Mouse (Mus musculus) neural tube, embryonic 15.5 days (tissue): ENCODE measurements around the gene Ccdc114. TPM values are rescaled to one million over a fixed set of nuclear protein-coding genes. Genes with fewer than 3 reads are reported as not detected.
"Not testable (repeated sequence)": the region's sequence is repeated elsewhere in the genome, so short reads cannot be mapped to it uniquely, and the experiment has no call there.

Experiments
- ATAC-seq: fragments of 200-750 bp; cut with Nextera tagmentation; 2 replicates; pipeline ENCODE4 v1.8.0; 2017; ENCODE audit warnings: mild to moderate bottlenecking, moderate TSS enrichment, moderate library complexity; ENCODE audit not compliant: low FRiP score
- H3K27ac ChIP-seq: fragments of 300-500 bp; sonication (generic); replicated peaks from 2 replicates; pipeline ENCODE4 v1.5.1; 2015; ENCODE audit warnings: mild to moderate bottlenecking, inconsistent platforms
- H3K27me3 ChIP-seq: fragments of 300-500 bp; sonication (generic); replicated peaks from 2 replicates; pipeline ENCODE4 v1.6.1; 2015; ENCODE audit warnings: inconsistent platforms
- H3K36me3 ChIP-seq: fragments of 300-500 bp; sonication (generic); 2 replicates; pipeline ENCODE4 v1.6.1; 2015; ENCODE audit warnings: inconsistent platforms
- H3K4me1 ChIP-seq: fragments of 300-500 bp; sonication (generic); 2 replicates; pipeline ENCODE4 v1.6.1; 2015; ENCODE audit warnings: inconsistent platforms
- H3K4me2 ChIP-seq: fragments of 300-500 bp; sonication (generic); 2 replicates; pipeline ENCODE4 v1.6.1; 2015; ENCODE audit warnings: inconsistent platforms, mild to moderate bottlenecking, moderate library complexity
- H3K4me3 ChIP-seq: fragments of 300-500 bp; sonication (generic); replicated peaks from 2 replicates; pipeline ENCODE4 v1.5.1; 2015; ENCODE audit warnings: mild to moderate bottlenecking, inconsistent platforms
- H3K9ac ChIP-seq: fragments of 300-500 bp; sonication (generic); replicated peaks from 2 replicates; pipeline ENCODE4 v1.6.1; 2015; ENCODE audit warnings: mild to moderate bottlenecking, inconsistent platforms
- H3K9me3 ChIP-seq: fragments of 300-500 bp; sonication (generic); replicated peaks from 2 replicates; pipeline ENCODE4 v1.6.1; 2016; ENCODE audit warnings: inconsistent platforms
- WGBS: fragments of 180-500 bp; shearing (Covaris S2); methylation state at CpG from one replicate; pipeline ENCODE4 v1.1.7; 2015; ENCODE audit warnings: mixed read lengths; 5-methylcytosine and 5-hydroxymethylcytosine counted together
- polyA plus RNA-seq: library from polyadenylated mRNA; unstranded; fragments of >200 nt; fragmentation: Nextera tagmentation; extraction: Ambion mirVana; gene quantifications from 2 replicates; pipeline ENCODE4 v1.2.1, GENCODE M21; 2015

Gene Ccdc114
- polyA plus RNA-seq, 1 experiment from 2014 or later, result 5.9 TPM

DNA sequence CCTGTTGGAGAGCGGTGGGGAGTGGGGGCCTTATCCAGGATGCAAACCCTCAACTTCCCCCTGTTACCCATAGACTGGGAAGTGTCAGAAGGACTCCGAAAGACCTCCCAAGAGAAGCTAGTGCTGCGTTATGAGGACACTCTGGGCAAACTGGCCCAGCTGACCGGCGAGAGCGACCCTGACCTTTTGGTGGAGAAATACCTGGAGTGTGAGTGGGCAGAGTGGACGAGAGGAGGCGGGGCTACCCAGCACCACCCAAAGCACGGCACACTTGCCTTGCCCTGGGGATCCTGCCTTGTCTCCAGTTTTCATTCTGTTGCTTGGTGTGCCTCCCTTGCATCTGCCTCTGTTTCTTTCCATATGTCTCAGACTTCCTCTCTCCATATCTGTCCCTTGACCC is 18.1 kb downstream of the Ccdc114 start:
- H3K9me3 ChIP-seq, result no peaks in the 10 kb centered on the region
- no peak overlapping the region for H3K9ac ChIP-seq
- no peak overlapping the region for H3K4me2 ChIP-seq
- H3K27ac ChIP-seq, result no peak overlapping the region
- WGBS, result 84% methylated on average over 9 of the region's 9 CpGs
- H3K4me3 ChIP-seq, result no peak overlapping the region
- H3K27me3 ChIP-seq, result no peaks in the 10 kb centered on the region
- no peaks in the 10 kb centered on the region for H3K4me1 ChIP-seq
- no peak for ATAC-seq
- H3K36me3 ChIP-seq, result no peaks in the 10 kb centered on the region

DNA sequence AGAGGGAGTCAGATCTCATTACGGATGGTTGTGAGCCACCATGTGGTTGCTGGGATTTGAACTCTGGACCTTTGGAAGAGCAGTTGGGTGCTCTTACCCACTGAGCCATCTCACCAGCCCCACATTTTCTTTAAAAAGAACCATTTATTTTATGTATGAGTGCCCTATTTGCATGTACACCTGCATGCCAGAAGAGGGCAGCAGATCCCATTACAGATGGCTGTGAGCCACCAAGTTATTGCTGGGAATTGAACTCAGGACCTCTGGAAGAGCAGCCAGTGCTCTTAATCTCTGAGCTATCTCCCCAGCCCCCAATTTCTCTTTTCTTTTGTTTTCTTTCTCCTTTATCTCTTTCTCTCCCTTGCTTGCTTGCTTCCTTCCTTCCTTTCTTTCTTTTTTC is 19.4 kb downstream of the Ccdc114 start:
- not testable (repeated sequence) for H3K4me3 ChIP-seq, H3K27ac ChIP-seq, H3K27me3 ChIP-seq, H3K36me3 ChIP-seq, H3K9me3 ChIP-seq, H3K4me1 ChIP-seq, H3K4me2 ChIP-seq, ATAC-seq, H3K9ac ChIP-seq
- WGBS, result 69% methylated on average over 1 of the region's 1 CpGs

DNA sequence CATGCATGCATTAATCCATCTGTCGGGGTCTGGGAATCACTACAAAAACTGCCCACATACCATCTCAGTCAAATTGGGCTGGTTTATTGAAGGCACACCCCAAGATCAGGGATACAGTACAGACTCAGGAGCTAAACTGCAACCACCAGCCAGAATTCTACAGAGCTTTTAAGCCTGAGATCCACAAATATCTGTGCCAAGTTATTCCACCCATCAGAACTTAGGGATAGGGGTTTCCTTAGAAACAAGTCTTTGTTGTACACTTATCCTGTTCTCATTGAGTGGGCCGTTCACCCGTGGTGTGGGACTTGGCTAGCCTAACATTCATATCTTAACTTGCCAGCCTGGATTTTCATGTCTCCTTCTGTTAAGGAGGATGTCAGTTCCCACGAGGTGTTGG is 25.2 kb downstream of the Ccdc114 start:
- H3K36me3 ChIP-seq, result no peaks in the 10 kb centered on the region
- H3K4me2 ChIP-seq, result no peak overlapping the region
- H3K27ac ChIP-seq, result no peak overlapping the region
- no peak overlapping the region for H3K4me3 ChIP-seq
- H3K4me1 ChIP-seq, result no peaks in the 10 kb centered on the region
- H3K9me3 ChIP-seq, result no peaks in the 10 kb centered on the region
- H3K27me3 ChIP-seq, result no peaks in the 10 kb centered on the region
- ATAC-seq, result no peak
- WGBS, result 86% methylated on average over 4 of the region's 4 CpGs
- no peak overlapping the region for H3K9ac ChIP-seq

DNA sequence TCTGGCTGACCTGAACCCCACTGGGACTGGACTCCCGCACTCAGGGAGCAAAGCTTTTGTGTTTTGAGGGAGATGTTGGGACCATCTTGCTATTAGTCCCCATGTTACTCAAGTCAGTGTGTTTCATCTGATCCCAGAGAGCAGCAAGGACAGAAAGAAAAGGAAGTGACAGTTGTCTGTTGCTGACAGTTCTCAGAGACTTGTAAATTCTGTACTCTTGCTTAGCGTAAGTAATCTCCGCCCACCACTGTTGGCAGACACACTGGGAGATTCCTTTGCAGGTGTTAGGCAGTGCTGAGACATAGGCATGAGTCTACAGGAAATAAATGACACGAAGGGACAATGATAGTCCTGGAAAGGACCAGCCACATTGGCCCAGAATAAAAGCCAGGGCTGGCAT is 32.7 kb downstream of the Ccdc114 start:
- 72% methylated on average over 4 of the region's 4 CpGs for WGBS
- no peak overlapping the region for H3K4me2 ChIP-seq
- no peak overlapping the region for H3K4me3 ChIP-seq
- H3K4me1 ChIP-seq, result no peaks in the 10 kb centered on the region
- H3K27me3 ChIP-seq, result no peaks in the 10 kb centered on the region
- no peaks in the 10 kb centered on the region for H3K36me3 ChIP-seq
- H3K9ac ChIP-seq, result no peak overlapping the region
- ATAC-seq, result no peak
- H3K27ac ChIP-seq, result no peak overlapping the region
- H3K9me3 ChIP-seq, result no peaks in the 10 kb centered on the region

DNA sequence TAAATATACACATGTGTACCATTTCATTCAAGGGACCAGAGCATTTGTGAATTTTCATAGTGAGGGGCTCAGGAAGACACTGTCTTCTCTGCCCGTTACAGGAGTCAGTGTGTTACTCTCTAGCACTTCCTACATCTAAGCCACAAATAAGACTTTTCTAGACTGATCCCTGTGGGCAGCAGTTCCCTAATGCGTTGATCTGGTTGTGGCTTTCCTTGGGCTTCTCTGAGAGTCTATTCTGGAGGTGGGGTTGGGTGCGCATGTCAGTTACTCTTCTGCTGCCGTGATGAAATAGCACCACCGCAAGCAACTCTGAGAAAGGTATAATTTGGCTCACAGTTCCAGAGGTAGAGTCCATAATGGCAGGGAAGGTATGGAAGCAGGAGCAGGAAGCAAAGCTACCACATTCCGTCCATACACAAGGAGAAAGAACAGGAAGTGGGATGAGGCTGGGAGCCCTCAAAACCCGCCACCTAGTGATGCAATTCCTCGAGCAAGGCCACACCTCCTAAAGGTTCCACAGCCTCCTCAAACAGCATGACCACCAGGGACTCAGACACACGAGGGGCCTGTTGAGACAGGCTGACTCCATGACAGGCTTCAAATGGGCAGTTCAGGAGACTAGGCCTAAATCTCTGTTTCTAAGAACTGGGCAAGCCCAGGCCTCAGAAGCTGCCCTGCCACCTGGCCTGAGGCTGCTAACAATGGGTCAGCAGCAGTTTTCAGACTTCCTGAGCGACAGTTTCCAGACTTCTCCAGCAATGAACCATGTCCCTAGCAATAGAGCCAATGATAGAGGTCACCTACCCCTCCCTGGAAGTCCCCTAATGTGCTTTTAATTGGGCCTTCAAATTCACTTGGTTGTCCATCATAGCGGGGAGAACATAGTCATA is 48.2 kb downstream of the Ccdc114 start:
- H3K9ac ChIP-seq, result no peak overlapping the region
- no peak overlapping the region for H3K4me2 ChIP-seq
- no peak overlapping the region for H3K4me3 ChIP-seq
- peaks cover 14% of the 10 kb centered on the region for H3K4me1 ChIP-seq
- 84% methylated on average over 11 of the region's 11 CpGs for WGBS
- ATAC-seq, result no peak
- H3K36me3 ChIP-seq, result no peaks in the 10 kb centered on the region
- no peaks in the 10 kb centered on the region for H3K9me3 ChIP-seq
- H3K27me3 ChIP-seq, result no peaks in the 10 kb centered on the region
- H3K27ac ChIP-seq, result no peak overlapping the region; the same call in 1 of the 2 replicates

DNA sequence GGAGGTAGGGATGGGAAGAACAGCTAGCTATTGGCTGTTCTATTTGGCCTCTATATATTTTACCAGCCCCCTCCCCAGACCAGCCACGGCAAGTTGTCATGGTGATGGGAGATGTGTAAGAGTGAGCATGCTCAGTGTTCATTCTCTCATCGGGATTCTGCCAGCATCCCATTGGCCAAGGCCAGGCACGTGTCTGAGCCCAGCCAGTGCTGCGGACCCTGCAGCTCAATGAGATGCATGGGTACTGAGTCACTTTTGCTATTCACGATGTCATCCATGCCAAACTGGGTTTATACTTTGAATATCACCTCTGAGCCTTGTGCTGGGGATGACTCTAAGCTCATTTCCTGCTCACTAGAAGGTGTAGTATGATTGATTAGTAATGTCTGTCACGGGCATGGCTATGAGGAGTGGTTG is 49.4 kb downstream of the Ccdc114 start:
- no peaks in the 10 kb centered on the region for H3K27me3 ChIP-seq
- 66% methylated on average over 6 of the region's 6 CpGs for WGBS
- ATAC-seq, result peak; percentile 89

DNA sequence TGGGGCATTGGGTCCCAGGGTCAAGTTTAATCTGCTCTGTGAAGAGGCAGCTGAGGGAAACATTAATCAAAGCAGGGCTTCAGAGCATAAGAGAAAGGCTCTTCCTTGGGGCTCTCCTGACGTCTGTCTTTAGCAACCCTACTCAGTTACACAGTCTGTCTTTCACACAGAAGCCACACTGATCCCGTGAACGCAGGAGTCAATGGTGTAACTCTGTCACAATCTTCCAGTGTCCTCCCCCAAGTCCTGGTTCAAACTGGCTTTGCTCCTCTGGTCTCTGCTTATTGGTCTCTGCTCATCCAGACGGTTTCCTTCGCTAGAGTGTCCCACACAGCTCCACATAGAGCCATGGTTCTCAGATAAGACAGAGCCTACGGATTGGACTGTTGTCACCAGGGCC is 50.2 kb downstream of the Ccdc114 start:
- Histone ChIP-seq H3K9me3 (no peaks in the 10 kb centered on the region), H3K36me3 (no peaks in the 10 kb centered on the region), H3K4me1 (no peaks in the 10 kb centered on the region), H3K27me3 (no peaks in the 10 kb centered on the region), H3K4me2 (no peak overlapping the region), H3K4me3 (no peak overlapping the region), H3K9ac (no peak overlapping the region), H3K27ac (no peak overlapping the region)
- 74% methylated on average over 6 of the region's 6 CpGs for WGBS
- ATAC-seq, result no peak

More for the DNA sequence above, 49.4 kb downstream of the Ccdc114 start:
- Histone ChIP-seq H3K4me2 (no peak overlapping the region), H3K4me1 (peaks cover 4% of the 10 kb centered on the region; the same call in 1 of the 2 replicates), H3K27ac (no peak overlapping the region), H3K9ac (no peak overlapping the region), H3K9me3 (no peaks in the 10 kb centered on the region), H3K36me3 (no peaks in the 10 kb centered on the region), H3K4me3 (no peak overlapping the region)

DNA sequence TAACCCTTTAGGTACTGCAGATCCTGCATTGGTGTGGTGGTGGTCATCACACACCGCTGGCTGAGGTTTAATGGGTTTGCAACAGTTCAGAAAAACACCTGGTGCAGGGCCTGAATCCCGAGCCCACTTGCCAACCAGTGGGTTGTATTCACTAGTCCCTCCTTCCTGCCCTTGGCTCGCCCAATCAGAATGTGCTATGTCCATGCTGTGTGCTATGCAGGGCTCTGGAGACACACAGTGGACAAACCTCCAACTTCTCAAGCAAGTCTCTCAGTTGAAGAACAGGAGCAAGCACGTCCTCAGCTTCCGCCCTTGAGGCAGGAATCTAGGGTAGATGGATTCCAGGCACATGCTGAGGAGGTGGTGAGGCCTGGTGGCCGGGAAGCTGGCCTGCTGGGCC is 50.6 kb downstream of the Ccdc114 start:
- H3K9me3 ChIP-seq, result no peaks in the 10 kb centered on the region
- no peak overlapping the region for H3K4me2 ChIP-seq
- no peak overlapping the region for H3K27ac ChIP-seq
- WGBS, result 78% methylated on average over 6 of the region's 6 CpGs
- no peaks in the 10 kb centered on the region for H3K27me3 ChIP-seq
- no peaks in the 10 kb centered on the region for H3K36me3 ChIP-seq
- no peak for ATAC-seq
- no peak overlapping the region for H3K4me3 ChIP-seq
- H3K4me1 ChIP-seq, result no peaks in the 10 kb centered on the region
- H3K9ac ChIP-seq, result no peak overlapping the region

DNA sequence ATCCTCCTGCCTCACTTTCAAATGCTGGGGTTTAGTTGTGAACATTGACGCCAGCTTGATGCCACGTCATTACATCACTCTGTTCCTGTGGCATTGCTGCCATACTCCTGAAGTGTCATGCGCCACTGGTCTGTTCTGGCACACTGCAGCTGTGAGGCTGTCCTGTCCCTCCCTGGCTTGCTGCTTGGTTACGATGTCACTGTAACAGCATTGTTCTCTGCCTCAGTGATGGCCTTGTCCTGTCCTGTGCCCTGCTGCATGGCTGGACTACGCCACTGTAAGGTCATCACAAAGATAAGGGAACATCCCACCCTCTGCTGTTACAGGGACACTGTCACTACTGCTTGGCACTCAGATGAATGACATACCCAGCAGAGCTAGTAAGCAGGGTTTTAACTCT is 57.7 kb downstream of the Ccdc114 start:
- no peaks in the 10 kb centered on the region for H3K9me3 ChIP-seq
- H3K4me2 ChIP-seq, result no peak overlapping the region
- no peaks in the 10 kb centered on the region for H3K36me3 ChIP-seq
- H3K27ac ChIP-seq, result no peak overlapping the region
- no peak for ATAC-seq
- 84% methylated on average over 5 of the region's 5 CpGs for WGBS
- H3K9ac ChIP-seq, result no peak overlapping the region
- H3K4me1 ChIP-seq, result no peaks in the 10 kb centered on the region
- no peak overlapping the region for H3K4me3 ChIP-seq
- no peaks in the 10 kb centered on the region for H3K27me3 ChIP-seq

DNA sequence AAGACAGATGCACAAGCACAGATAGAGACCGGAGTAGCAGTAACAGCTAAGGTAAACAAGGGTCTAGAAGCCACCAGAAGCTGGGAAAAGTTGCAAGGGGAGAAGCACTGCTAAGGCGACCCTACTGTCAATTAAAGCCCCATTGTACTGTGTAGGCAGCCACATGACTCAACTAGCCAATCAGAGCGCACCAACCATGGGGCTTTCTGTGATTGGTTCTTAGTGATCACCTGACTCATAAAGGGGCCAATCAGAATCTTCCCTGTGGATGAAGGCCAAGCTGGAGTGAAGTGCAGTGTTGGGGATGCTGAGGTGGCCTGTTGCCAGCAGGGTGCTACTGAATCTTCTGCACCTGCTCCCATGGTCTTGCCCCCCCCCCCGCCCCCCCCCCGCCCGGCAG is 63.0 kb downstream of the Ccdc114 start:
- H3K9ac ChIP-seq, result no peak overlapping the region
- H3K36me3 ChIP-seq, result no peaks in the 10 kb centered on the region
- H3K4me2 ChIP-seq, result no peak overlapping the region
- no peaks in the 10 kb centered on the region for H3K27me3 ChIP-seq
- H3K9me3 ChIP-seq, result no peaks in the 10 kb centered on the region
- WGBS, result 74% methylated on average over 6 of the region's 6 CpGs
- no peak overlapping the region for H3K27ac ChIP-seq
- H3K4me1 ChIP-seq, result no peaks in the 10 kb centered on the region
- ATAC-seq, result no peak
- no peak overlapping the region for H3K4me3 ChIP-seq

DNA sequence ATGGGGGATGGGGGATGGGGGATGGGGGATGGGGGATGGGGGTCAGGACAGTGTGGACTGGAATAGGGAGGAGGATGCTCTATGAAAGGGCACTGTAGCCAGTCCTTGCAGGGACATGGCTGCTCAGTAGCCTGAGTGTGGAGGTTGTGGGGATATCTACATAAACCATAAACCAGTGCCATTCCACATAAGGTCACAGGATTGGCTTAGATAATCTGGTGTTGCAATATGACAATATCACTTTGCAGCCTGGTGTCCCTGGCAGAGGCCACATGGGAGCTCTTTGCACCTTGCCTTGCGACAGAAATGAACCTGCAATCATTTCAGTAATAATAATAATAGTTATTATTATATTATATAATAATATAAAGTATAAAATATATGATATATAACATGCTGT is 64.5 kb downstream of the Ccdc114 start:
- Histone ChIP-seq H3K4me1 (no peaks in the 10 kb centered on the region), H3K36me3 (no peaks in the 10 kb centered on the region), H3K4me3 (no peak overlapping the region), H3K9me3 (no peaks in the 10 kb centered on the region), H3K4me2 (no peak overlapping the region), H3K27me3 (no peaks in the 10 kb centered on the region), H3K9ac (no peak overlapping the region), H3K27ac (no peak overlapping the region)
- WGBS, result 91% methylated on average over 1 of the region's 1 CpGs
- no peak for ATAC-seq

DNA sequence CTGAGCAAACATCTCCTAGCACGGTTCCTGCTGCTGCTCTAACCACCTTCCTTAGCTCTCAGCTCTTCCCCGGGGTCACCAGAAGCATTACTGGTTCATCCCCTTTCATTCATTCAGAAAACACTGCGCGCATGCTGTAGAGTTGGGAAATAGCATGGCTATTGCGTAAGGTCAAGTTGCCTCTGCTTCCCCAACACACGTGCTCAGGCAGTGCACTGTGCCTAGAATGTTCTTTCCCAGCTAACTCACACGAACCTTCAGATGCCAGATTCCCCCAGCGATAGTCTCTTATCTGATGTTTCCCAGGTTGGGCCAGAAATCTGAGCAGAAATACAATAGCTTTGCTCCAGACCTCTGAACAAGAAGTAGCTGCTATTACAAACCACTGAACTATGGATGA is 68.6 kb downstream of the Ccdc114 start:
- Histone ChIP-seq H3K4me3 (no peak overlapping the region), H3K27ac (no peak overlapping the region), H3K9ac (no peak overlapping the region), H3K27me3 (no peaks in the 10 kb centered on the region), H3K36me3 (no peaks in the 10 kb centered on the region), H3K4me2 (no peak overlapping the region), H3K9me3 (no peaks in the 10 kb centered on the region), H3K4me1 (no peaks in the 10 kb centered on the region)
- no peak for ATAC-seq
- WGBS, result 89% methylated on average over 8 of the region's 8 CpGs
